Mouse (Mus musculus) heart, embryonic 14.5 days (tissue): ENCODE results near the gene Spint5. TPM values are rescaled to one million over a fixed set of nuclear protein-coding genes. Genes with fewer than 3 reads are reported as not detected.
"Not testable (repeated sequence)": the region's sequence is repeated elsewhere in the genome, so short reads cannot be mapped to it uniquely, and the experiment has no call there.

Experiments
- ATAC-seq: fragments of 200-750 bp; cut with Nextera tagmentation; 2 replicates; pipeline ENCODE4 v1.8.0; 2017; ENCODE audit warnings: low read depth, moderate TSS enrichment; ENCODE audit not compliant: insufficient number of reproducible peaks, insufficient read depth, low FRiP score
- H3K27ac ChIP-seq, 2 experiments: fragments of 200-500 bp in 1 of 2; fragments of 300-500 bp in 1 of 2; sonication (generic) in 1 of 2; replicated peaks in 1 of 2; 2 replicates each; pipeline ENCODE4 v1.5.1; 2012 to 2014; ENCODE audit warnings: low read depth in 2 of 2, low read length in 2 of 2, control low read depth in 1 of 2, mild to moderate bottlenecking in 1 of 2, mixed read lengths in 1 of 2; ENCODE audit not compliant: control insufficient read depth in 1 of 2, insufficient read depth in 1 of 2
- H3K27me3 ChIP-seq: fragments of 300-500 bp; sonication (generic); 2 replicates; pipeline ENCODE4 v1.6.1; 2014; ENCODE audit warnings: mild to moderate bottlenecking, low read length, control low read depth; ENCODE audit not compliant: control insufficient read depth, insufficient read depth
- H3K36me3 ChIP-seq: fragments of 300-500 bp; sonication (generic); 2 replicates; pipeline ENCODE4 v1.6.1; 2014; ENCODE audit warnings: mild to moderate bottlenecking, control low read depth, low read length, mixed read lengths; ENCODE audit not compliant: control insufficient read depth, insufficient read depth
- H3K4me1 ChIP-seq, 2 experiments: fragments of 200-500 bp in 1 of 2; fragments of 300-500 bp in 1 of 2; sonication (generic) in 1 of 2; 2 replicates each; pipeline ENCODE4 v1.6.1; 2012 to 2014; ENCODE audit warnings: low read length in 2 of 2, control low read depth in 1 of 2, mixed read lengths in 1 of 2; ENCODE audit not compliant: control insufficient read depth in 2 of 2, insufficient read depth in 2 of 2
- H3K4me2 ChIP-seq: fragments of 300-500 bp; sonication (generic); 2 replicates; pipeline ENCODE4 v1.6.1; 2014; ENCODE audit warnings: mild to moderate bottlenecking, low read length
- H3K4me3 ChIP-seq, 2 experiments: fragments of 200-500 bp in 1 of 2; fragments of 300-500 bp in 1 of 2; sonication (generic) in 1 of 2; 2 replicates each; pipeline ENCODE4 v1.5.1; 2012 to 2014; ENCODE audit warnings: low read length in 2 of 2, mild to moderate bottlenecking in 2 of 2, control low read depth in 1 of 2, low read depth in 1 of 2, moderate library complexity in 1 of 2; ENCODE audit not compliant: control insufficient read depth in 1 of 2, insufficient read depth in 1 of 2
- H3K9ac ChIP-seq: fragments of 300-500 bp; sonication (generic); 2 replicates; pipeline ENCODE4 v1.6.1; 2014; ENCODE audit warnings: mild to moderate bottlenecking, low read length
- H3K9me3 ChIP-seq: fragments of 300-500 bp; sonication (generic); 2 replicates; pipeline ENCODE4 v1.6.1; 2016; ENCODE audit warnings: low read length, control low read depth; ENCODE audit not compliant: control insufficient read depth
- WGBS: fragments of 180-500 bp; shearing (Covaris S2); extraction: QIAGEN DNeasy Blood & Tissue Kit; methylation state at CpG from one replicate; pipeline ENCODE4 v1.1.7; 2014; 5-methylcytosine and 5-hydroxymethylcytosine counted together
- polyA plus RNA-seq: library from polyadenylated mRNA; unstranded; fragments of >200 nt; fragmentation: Nextera tagmentation; extraction: Ambion mirVana; gene quantifications from 2 replicates; pipeline ENCODE4 v1.2.1, GENCODE M21; 2014

The Spint5 gene
- polyA plus RNA-seq, 1 experiment from 2014 or later = not detected

DNA sequence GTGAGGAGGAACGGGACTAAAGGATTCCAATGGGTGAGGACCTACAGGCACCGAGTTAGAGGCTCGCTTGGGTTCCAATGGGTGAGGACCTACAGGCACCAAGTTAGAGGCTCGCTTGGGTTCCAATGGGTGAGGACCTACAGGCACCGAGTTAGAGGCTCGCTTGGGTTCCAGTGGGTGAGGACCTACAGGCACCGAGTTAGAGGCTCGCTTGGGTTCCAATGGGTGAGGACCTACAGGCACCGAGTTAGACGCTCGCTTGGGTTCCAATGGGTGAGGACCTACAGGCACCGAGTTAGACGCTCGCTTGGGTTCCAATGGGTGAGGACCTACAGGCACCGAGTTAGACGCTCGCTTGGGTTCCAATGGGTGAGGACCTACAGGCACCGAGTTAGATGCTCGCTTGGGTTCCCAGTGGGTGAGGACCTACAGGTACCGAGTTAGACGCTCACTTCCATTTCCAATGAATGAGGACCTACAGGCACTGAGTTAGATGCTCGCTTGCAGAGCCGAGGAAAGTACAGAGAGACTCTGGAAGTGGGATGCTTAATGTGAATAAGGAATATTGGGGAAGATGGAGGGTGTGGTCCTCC lies 1.2 kb downstream of the Spint5 start:
- not testable (repeated sequence) for H3K27me3 ChIP-seq
- 83% methylated on average over 21 of the region's 23 CpGs for WGBS

DNA sequence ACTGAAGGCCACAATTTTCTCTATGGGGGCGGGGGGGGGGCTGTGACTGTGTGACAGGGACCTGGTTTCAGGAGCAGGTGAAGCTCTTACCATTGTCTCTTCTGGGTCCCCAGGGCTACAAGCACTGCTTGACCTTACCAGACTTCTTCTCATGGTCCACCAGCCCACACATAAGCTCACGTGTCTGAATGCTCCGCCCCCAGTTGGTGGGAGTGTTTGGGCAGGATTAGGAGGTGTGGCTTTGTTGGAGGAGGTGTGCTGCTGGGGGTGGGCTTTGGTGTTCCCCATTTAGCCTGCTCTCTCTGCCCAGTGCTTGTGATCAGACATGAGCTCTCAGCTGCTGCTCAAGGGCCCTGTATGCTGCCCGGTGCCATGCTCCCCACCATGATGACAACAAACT lies 8.2 kb downstream of the Spint5 start:
- Histone ChIP-seq H3K4me2 (no peak overlapping the region), H3K9me3 (0 out of 2 replicates have a peak, but pooled peaks cover 3% of the 10 kb centered on the region), H3K27ac (no peak overlapping the region), H3K27me3 (no peaks in the 10 kb centered on the region), H3K9ac (no peak overlapping the region), H3K4me3 (no peak overlapping the region), H3K4me1 (no peaks in the 10 kb centered on the region), H3K36me3 (no peaks in the 10 kb centered on the region)
- ATAC-seq = no peak
- WGBS = 45% methylated on average over 4 of the region's 4 CpGs

More for the DNA sequence above, 1.2 kb downstream of the Spint5 start:
- not testable (repeated sequence) for H3K9ac ChIP-seq, H3K36me3 ChIP-seq, H3K27ac ChIP-seq, H3K9me3 ChIP-seq, ATAC-seq, H3K4me3 ChIP-seq, H3K4me1 ChIP-seq, H3K4me2 ChIP-seq

DNA sequence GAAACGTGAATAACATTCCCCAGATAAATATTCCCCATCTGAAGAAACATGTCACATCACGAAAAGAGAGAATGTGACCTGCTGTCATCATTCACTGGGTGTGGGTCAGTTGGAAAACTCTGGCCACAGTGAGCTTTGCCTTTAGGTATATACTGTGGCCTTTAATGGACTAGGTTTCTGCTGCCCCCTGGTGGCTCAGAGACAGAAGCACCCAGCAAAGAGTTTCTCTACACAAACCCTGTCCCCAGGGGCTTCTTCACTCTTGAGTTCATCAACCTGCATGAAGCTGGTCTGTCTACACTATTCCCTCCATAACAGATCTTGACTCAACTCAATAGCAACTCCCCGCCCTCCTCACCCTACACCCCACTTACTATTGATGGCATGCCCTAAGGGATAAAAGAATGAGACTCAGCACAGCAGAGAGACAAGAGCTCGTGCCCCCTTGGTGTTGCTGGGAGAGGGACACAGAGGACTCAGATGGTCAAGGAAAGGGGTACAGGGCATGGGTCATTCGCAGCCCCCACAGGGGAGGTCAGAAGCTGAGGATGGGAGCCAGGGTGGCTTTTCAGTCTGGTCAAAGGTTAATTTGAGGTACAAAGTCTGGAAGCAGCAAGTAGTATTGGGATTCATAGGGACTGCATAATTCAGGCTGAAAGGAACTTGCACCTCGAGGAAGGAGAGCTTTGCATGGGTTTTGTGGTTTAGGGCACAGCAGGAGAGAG lies 11.0 kb downstream of the Spint5 start:
- no peak overlapping the region for H3K27ac ChIP-seq
- no peak overlapping the region for H3K9ac ChIP-seq
- H3K9me3 ChIP-seq = 0 out of 2 replicates have a peak, but pooled peaks cover 3% of the 10 kb centered on the region
- 14% methylated on average over 6 of the region's 6 CpGs for WGBS
- no peak for ATAC-seq
- no peaks in the 10 kb centered on the region for H3K27me3 ChIP-seq
- no peaks in the 10 kb centered on the region for H3K36me3 ChIP-seq
- H3K4me2 ChIP-seq = no peak overlapping the region
- H3K4me3 ChIP-seq = no peak overlapping the region
- H3K4me1 ChIP-seq = no peaks in the 10 kb centered on the region

DNA sequence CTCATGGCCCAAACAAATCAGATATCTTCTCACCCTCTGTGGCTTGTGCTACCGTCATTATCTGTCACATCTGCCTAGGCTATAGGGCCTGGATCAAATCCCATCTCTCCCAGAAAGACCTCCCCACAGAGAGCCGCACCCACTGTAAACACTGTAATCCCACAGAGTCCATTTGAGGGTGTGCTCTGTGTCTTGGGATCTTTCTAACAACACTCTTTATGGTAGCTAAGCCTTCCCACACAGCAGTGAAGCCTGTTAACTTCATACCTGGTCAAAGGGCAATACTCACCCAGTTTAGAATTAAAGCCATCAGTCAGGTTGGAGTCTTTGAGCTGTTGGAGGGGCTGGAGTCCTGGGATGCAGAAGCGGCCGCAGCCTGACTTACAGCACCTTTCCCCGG lies 16.6 kb downstream of the Spint5 start:
- no peaks in the 10 kb centered on the region for H3K4me1 ChIP-seq
- 61% methylated on average over 5 of the region's 5 CpGs for WGBS
- H3K9me3 ChIP-seq = no peaks in the 10 kb centered on the region

DNA sequence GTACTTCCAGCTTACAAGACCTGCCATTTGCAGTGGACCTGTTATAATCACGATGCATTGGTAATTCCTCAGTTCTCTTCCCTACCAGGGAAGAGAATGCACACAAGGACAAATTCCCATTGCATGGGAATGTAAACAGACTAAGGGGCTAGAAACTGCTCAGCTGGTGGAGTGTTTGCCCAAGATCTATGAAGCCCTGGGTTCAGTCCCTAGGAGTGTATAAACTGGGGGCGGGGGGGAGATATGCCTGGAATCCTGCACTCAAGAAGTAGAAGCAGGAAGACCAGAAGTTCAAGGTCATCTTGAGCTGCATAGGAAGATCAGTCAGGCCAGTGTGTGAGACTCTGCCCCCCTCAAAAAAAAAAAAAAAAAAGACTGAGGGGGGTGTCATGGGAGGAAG lies 18.2 kb downstream of the Spint5 start:
- WGBS = 74% methylated on average over 2 of the region's 2 CpGs
- no peak for ATAC-seq
- Histone ChIP-seq H3K27me3 (no peaks in the 10 kb centered on the region), H3K9ac (no peak overlapping the region), H3K9me3 (no peaks in the 10 kb centered on the region), H3K36me3 (no peaks in the 10 kb centered on the region), H3K4me1 (no peaks in the 10 kb centered on the region), H3K4me3 (no peak overlapping the region), H3K27ac (no peak overlapping the region), H3K4me2 (no peak overlapping the region)

More for the DNA sequence above, 16.6 kb downstream of the Spint5 start:
- no peak overlapping the region for H3K4me2 ChIP-seq
- H3K27ac ChIP-seq = no peak overlapping the region
- H3K4me3 ChIP-seq = no peak overlapping the region
- no peak for ATAC-seq
- no peaks in the 10 kb centered on the region for H3K27me3 ChIP-seq
- no peak overlapping the region for H3K9ac ChIP-seq
- no peaks in the 10 kb centered on the region for H3K36me3 ChIP-seq

DNA sequence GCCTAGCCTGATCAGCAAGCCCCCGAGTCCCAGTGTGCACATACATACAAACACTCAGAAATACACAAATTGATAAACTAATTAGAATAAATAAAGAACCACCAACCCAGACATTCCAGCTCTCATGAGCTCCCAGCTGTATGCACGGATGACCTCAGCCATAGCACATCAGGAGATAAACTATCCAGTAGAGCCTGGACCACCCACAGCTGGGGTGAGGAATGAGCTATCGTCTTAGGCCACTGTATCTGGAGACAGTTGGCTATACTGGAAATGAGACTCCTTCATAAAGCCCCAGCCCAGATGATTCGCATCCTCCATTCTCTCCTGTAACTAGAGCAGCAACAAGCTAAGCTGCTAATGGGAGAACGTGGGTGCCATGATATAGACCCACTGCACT lies 19.7 kb downstream of the Spint5 start:
- H3K27me3 ChIP-seq = no peaks in the 10 kb centered on the region
- H3K4me3 ChIP-seq = no peak overlapping the region
- ATAC-seq = no peak
- no peak overlapping the region for H3K4me2 ChIP-seq
- H3K9me3 ChIP-seq = no peaks in the 10 kb centered on the region
- WGBS = 70% methylated on average over 5 of the region's 5 CpGs
- H3K27ac ChIP-seq = no peak overlapping the region
- no peaks in the 10 kb centered on the region for H3K4me1 ChIP-seq
- no peaks in the 10 kb centered on the region for H3K36me3 ChIP-seq
- no peak overlapping the region for H3K9ac ChIP-seq

DNA sequence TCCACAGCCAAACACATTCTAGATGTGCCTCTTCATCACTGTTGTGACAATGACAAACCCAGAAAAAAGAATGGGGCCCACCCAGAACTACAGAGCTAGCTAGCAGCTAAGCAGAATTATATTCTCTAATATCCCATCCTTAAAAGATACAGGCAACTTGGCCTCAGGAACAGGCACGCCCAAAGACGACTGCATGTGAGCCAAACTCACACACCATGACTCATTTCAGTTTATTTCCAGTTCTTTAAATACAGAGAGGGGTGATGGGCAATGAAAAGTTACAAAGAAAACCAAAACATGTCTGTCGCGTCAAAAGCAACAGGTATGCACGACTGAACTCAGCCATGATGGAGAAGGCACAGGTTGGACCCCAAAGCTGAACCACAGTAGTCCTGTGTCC lies 20.3 kb downstream of the Spint5 start:
- no peak for ATAC-seq
- Histone ChIP-seq H3K4me2 (no peak overlapping the region), H3K27me3 (no peaks in the 10 kb centered on the region), H3K9me3 (no peaks in the 10 kb centered on the region), H3K4me3 (no peak overlapping the region), H3K27ac (no peak overlapping the region), H3K36me3 (no peaks in the 10 kb centered on the region), H3K4me1 (no peaks in the 10 kb centered on the region), H3K9ac (no peak overlapping the region)
- 81% methylated on average over 5 of the region's 5 CpGs for WGBS
